Mouse (Mus musculus) liver, embryonic 14.5 days (tissue): ENCODE data around the gene Msl1.

ENCODE experiments used
- CTCF ChIP-seq: IDR thresholded peaks from 2 replicates; pipeline ENCODE4 v1.5.1; 2016; ENCODE audit warnings: antibody characterized with exemption, low read depth, control low read depth
- EP300 ChIP-seq: IDR thresholded peaks from 2 replicates; pipeline ENCODE4 v1.6.1; 2016; ENCODE audit warnings: antibody characterized with exemption, low read depth

- TF ChIP-seq EP300 (no peak), CTCF (no peak)
These were observed 42.0 kb downstream of the Msl1 start for GRCm38 (mm10) chr11:98837231-98837704.
